Mouse (Mus musculus): ENCODE measurements at regions not wholly inside any gene's neighbourhood (a gene's known extent, or its start where the extent isn't known, plus 50 kb on each side); places are given as distances from the start of the nearest gene placed in this dataset.

- TF ChIP-seq CTCF (IDR thresholded peaks at IDR 0.05; ENCODE audit: control insufficient read depth, insufficient read depth, insufficient read length) (no peak), MYOD1 (IDR thresholded peaks at IDR 0.05; ENCODE audit: control insufficient read depth, insufficient read length, low read depth) (no peak), MYOG (IDR thresholded peaks at IDR 0.05; ENCODE audit: control insufficient read depth, extremely low read depth, insufficient read length) (no peak), USF1 (IDR thresholded peaks at IDR 0.05; ENCODE audit: low read depth) (no peak), CEBPB (IDR thresholded peaks at IDR 0.05; ENCODE audit: low read depth) (no peak)
These were observed 414.6 kb upstream of the Hnrnpa3 start for GRCm38 (mm10) chr2:75244311-75245033.

Measured in C2C12 (cell line).